Mouse (Mus musculus) erythroblast, embryonic 14.5 days (primary cell): Measurements from ENCODE around the gene Foxq1. TPM values are rescaled to one million over a fixed set of nuclear protein-coding genes. Genes with fewer than 3 reads are reported as not detected.

Experiments
- H3K27me3 ChIP-seq: 2 replicates; pipeline ENCODE4 v1.6.1; 2012; ENCODE audit warnings: inconsistent platforms; ENCODE audit not compliant: control insufficient read depth
- H3K36me3 ChIP-seq: 2 replicates; pipeline ENCODE4 v1.6.1; 2012; ENCODE audit warnings: mild to moderate bottlenecking, inconsistent platforms; ENCODE audit not compliant: control insufficient read depth
- H3K4me1 ChIP-seq: 2 replicates; pipeline ENCODE4 v1.6.1; 2012; ENCODE audit warnings: inconsistent platforms; ENCODE audit not compliant: control insufficient read depth
- H3K4me3 ChIP-seq: replicated peaks from 2 replicates; pipeline ENCODE3; 2012; ENCODE audit warnings: moderate library complexity, mild to moderate bottlenecking, inconsistent platforms
- H3K9me3 ChIP-seq: 2 replicates; pipeline ENCODE4 v1.6.1; 2012; ENCODE audit warnings: low read length, inconsistent platforms, mixed read lengths; ENCODE audit not compliant: control insufficient read depth
- GATA1 ChIP-seq: IDR thresholded peaks from 2 replicates; pipeline ENCODE4 v1.6.1; 2012; ENCODE audit warnings: low read length, inconsistent platforms, mixed read lengths
- TAL1 ChIP-seq: IDR thresholded peaks from 3 replicates; pipeline ENCODE4 v1.6.1; 2012; ENCODE audit warnings: low read length, inconsistent platforms, mixed read lengths
- polyA plus RNA-seq: library from polyadenylated mRNA; stranded (reverse); fragments of >175 nt; gene quantifications from 2 replicates; pipeline ENCODE4 v1.2.3, GENCODE M21; 2012

The Foxq1 gene
- polyA plus RNA-seq, 1 experiment: not detected

DNA sequence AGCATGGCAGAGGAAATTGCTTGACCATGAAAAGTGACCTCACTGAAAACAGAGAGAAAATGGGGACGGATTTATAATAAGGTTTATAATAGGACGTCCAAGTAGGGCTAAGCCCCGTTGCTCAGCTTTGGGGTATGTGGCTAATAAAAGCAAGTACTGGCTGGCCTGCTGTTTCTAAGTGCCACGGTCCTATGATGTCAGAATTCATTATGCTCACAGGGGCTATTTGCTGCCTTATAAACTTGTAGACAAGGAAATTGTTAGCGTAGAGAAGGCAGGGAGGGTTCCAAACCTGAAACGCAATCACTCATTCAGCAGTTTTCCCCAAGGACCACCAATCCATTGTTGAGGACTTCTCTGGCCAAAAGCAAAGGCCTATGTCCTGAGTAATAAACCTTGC, 48.0 kb downstream of the Foxq1 start:
- no peak overlapping the region for H3K4me3 ChIP-seq
- no peaks in the 10 kb centered on the region for H3K36me3 ChIP-seq
- no peaks in the 10 kb centered on the region for H3K4me1 ChIP-seq
- H3K27me3 ChIP-seq: no peaks in the 10 kb centered on the region
- no peak for TF ChIP-seq GATA1
- TF ChIP-seq TAL1: no peak
- no peaks in the 10 kb centered on the region for H3K9me3 ChIP-seq

Other genes starting within 250 kb of the Foxq1 start
- gene A530084C06Rik, start 3.2 kb downstream of the Foxq1 start, polyA plus RNA-seq: not detected in 2 replicates
- not detected in 2 replicates for gene Foxf2, start 69.7 kb downstream of the Foxq1 start, polyA plus RNA-seq